In genomic region chr10:61714771-61715461, GRCm38 (mm10) we compare ENCODE assay signal across 8 mouse cellular contexts. TPM values are rescaled to one million over a fixed set of nuclear protein-coding genes. Genes with fewer than 3 reads are reported as not detected.
DNase-seq lines count a peak whose midpoint lies in the region; ATAC-seq and TF ChIP-seq lines count a peak whose summit lies in the region.

Gene Aifm2, plus strand, starts transcription at chr10:61715263.

- H3K9ac ChIP-seq in hindbrain, postnatal 0 days (replicated peaks; ENCODE audit: low read length): peak within 1 kb of the TSS; percentile 55
- peak within 1 kb of the TSS; percentile 47 for H3K9ac ChIP-seq in liver, embryonic 15.5 days
- peak within 1 kb of the TSS; percentile 60 for H3K9ac ChIP-seq in neural tube, embryonic 12.5 days

- peak within 1 kb of the TSS; percentile 53 for H3K4me3 ChIP-seq in hindbrain, postnatal 0 days (ENCODE audit: low read length)
- H3K4me3 ChIP-seq in liver, embryonic 15.5 days (replicated peaks): peak within 1 kb of the TSS; percentile 62
- H3K4me3 ChIP-seq in neural tube, embryonic 12.5 days: peak within 1 kb of the TSS; percentile 51

- H3K27me3 ChIP-seq in hindbrain, postnatal 0 days (ENCODE audit: insufficient read depth, low read length): no peaks in the 10 kb centered on the region
- peaks cover 5% of the 10 kb centered on the region; the same call in 1 of the 2 replicates for H3K27me3 ChIP-seq in liver, embryonic 15.5 days
- 0 out of 2 replicates have a peak, but pooled peaks cover 3% of the 10 kb centered on the region for H3K27me3 ChIP-seq in neural tube, embryonic 12.5 days (replicated peaks)

- no peak for TF ChIP-seq CTCF in hindbrain, postnatal 0 days (IDR thresholded peaks at IDR 0.05; ENCODE audit: low read depth)

- H3K4me2 ChIP-seq in hindbrain, postnatal 0 days (ENCODE audit: low read depth, low read length): peak within 1 kb of the TSS; percentile 92
- peak within 1 kb of the TSS; percentile 84 for H3K4me2 ChIP-seq in liver, embryonic 15.5 days
- peak within 1 kb of the TSS; percentile 87 for H3K4me2 ChIP-seq in neural tube, embryonic 12.5 days (replicated peaks)

- H3K4me1 ChIP-seq in hindbrain, postnatal 0 days (ENCODE audit: insufficient read depth, low read length): peaks cover 9% of the 10 kb centered on the region; the same call in 1 of the 2 replicates
- peaks cover 32% of the 10 kb centered on the region for H3K4me1 ChIP-seq in liver, embryonic 15.5 days (replicated peaks)
- H3K4me1 ChIP-seq in neural tube, embryonic 12.5 days: peaks cover 15% of the 10 kb centered on the region

- ATAC-seq in hindbrain, postnatal 0 days: peak; percentile 85
- ATAC-seq in liver, embryonic 15.5 days (ENCODE audit: insufficient read depth): peak; percentile 83
- peak; percentile 82 for ATAC-seq in neural tube, embryonic 12.5 days (ENCODE audit: low FRiP score, low read depth)

- WGBS in hindbrain, postnatal 0 days: 13% methylated on average over 29 of the region's 36 CpGs
- 13% methylated on average over 34 of the region's 36 CpGs for WGBS in liver, embryonic 15.5 days (ENCODE audit: insufficient replicate concordance)
- 12% methylated on average over 34 of the region's 36 CpGs for WGBS in neural tube, embryonic 12.5 days

- no peaks in the 10 kb centered on the region for H3K9me3 ChIP-seq in hindbrain, postnatal 0 days (ENCODE audit: low read length)
- H3K9me3 ChIP-seq in liver, embryonic 15.5 days (replicated peaks): no peaks in the 10 kb centered on the region
- H3K9me3 ChIP-seq in neural tube, embryonic 12.5 days: no peaks in the 10 kb centered on the region

- H3K36me3 ChIP-seq in hindbrain, postnatal 0 days (ENCODE audit: insufficient read depth, low read length): no peaks in the 10 kb centered on the region
- no peaks in the 10 kb centered on the region for H3K36me3 ChIP-seq in liver, embryonic 15.5 days (replicated peaks)
- no peaks in the 10 kb centered on the region for H3K36me3 ChIP-seq in neural tube, embryonic 12.5 days

- H3K27ac ChIP-seq in hindbrain, postnatal 0 days: no peak within 1 kb of the TSS
- no peak within 1 kb of the TSS for H3K27ac ChIP-seq in liver, embryonic 15.5 days (replicated peaks)
- H3K27ac ChIP-seq in neural tube, embryonic 12.5 days: no peak within 1 kb of the TSS

- peak in 1 of 2 experiments; percentile 23 for DNase-seq in frontal cortex, adult 2 months (ENCODE audit: extremely low spot score in 1 of 2, low spot score in 1 of 2)
- no peak for DNase-seq in frontal cortex, postnatal 10 days (ENCODE audit: low spot score in 2 of 2)
- peak; percentile 44 to 57 for DNase-seq in cerebellum, postnatal 10 days
- peak; percentile 58 for DNase-seq in gastrocnemius, postnatal 10 days
- DNase-seq in hindbrain, postnatal 0 days (ENCODE audit: low spot score): peak; percentile 60
- DNase-seq in thymus, postnatal 4 days: peak; percentile 38

RNA-seq across cellular contexts. Expression of gene Aifm2, which starts in this region (rescaled TPM):
- 10.7 and 13.3 TPM in 2 replicates for polyA plus RNA-seq in frontal cortex, adult 2 months (2012; rRNA removed)
- 10 to 100 TPM; 11.4 to 12.3 TPM for total RNA-seq in gastrocnemius, postnatal 10 days (2021)
- 21.0 and 28.4 TPM in 2 replicates for total RNA-seq in hindbrain, postnatal 0 days (2014; rRNA removed)
- 14.5 and 14.6 TPM in 2 replicates for polyA plus RNA-seq in hindbrain, postnatal 0 days (2015; fragmentation: Nextera tagmentation; extraction: Ambion mirVana)
- polyA plus RNA-seq in liver, embryonic 15.5 days (2015; fragmentation: Nextera tagmentation; extraction: Ambion mirVana): 4.4 TPM in 2 replicates
- polyA plus RNA-seq in neural tube, embryonic 12.5 days (2016; fragmentation: Nextera tagmentation; extraction: Ambion mirVana): 9.4 and 10.7 TPM in 2 replicates

Comparison
In these comparisons a context has a peak if more than half of its experiments do, and no peak if none do; other contexts are left out.
1. DNase-seq: peak in cerebellum, postnatal 10 days (2 of 2), gastrocnemius, postnatal 10 days (single experiment), hindbrain, postnatal 0 days (single experiment) and thymus, postnatal 4 days (single experiment); none in frontal cortex, postnatal 10 days (0 of 2).
2. Peak in every context shown above with its lines, with median percentiles within 50 percentile points of each other: ATAC-seq, H3K4me2 ChIP-seq, H3K4me3 ChIP-seq and H3K9ac ChIP-seq.